Mouse (Mus musculus) urinary bladder, postnatal 10 days (tissue): ENCODE data around the gene Opn1sw.
"Not testable (repeated sequence)": the region's sequence is repeated elsewhere in the genome, so short reads cannot be mapped to it uniquely, and the experiment has no call there.

ENCODE experiments used
- DNase-seq: peaks from one replicate; pipeline ENCODE4 v3.0.0; 2022; ENCODE audit warnings: low spot score

Opn1sw gene

DNA sequence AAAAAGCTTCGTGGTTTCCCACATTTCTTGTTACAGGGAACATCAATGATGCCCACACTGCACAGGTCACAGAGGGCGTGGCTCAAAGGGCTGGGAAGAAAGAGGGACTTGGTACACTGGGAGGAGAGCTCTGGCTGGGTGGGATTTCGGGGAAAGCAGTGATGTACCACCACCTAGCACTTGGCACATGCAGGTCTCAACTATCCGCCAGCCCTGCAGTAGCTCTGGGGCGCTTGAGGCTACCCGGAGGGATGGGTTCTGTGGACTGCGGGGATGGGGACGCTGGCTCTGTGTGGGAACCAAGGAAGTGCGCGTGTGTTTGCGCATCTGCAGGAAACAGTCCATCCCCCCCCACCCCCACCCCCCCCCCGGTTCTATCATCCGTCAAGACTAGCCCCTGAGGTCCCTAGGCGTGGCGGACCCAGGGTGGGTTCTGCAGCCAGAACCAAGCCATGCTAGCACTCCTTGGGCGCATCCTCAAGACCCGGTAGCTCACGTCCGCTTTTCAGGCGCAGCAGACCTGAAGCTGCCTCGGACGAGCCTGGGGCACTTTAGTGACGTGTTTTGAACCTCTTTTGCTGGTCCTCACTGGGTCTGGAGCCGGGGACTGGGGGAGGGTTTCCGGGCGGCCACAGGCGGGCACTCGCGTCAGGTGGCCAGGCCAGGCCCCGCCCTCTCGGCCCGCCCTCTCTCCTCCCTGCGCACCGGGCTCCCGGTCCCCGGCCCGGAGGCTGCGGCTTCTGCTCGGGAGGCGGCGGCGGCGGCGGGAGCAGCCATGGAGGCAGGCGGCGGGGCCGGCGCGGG lies 7.8 kb upstream of the Opn1sw start, which contains the start of gene Ccdc136:
Gene Ccdc136 (plus strand): TSS at position 400 of the 804 bp plus-strand sequence.
- peak; percentile 27 for DNase-seq

GRCm38 (mm10) chr6:29394286-29394685 lies 6.0 kb upstream of the Opn1sw start:
- DNase-seq = no peak

- DNase-seq = no peak
Observed at GRCm38 (mm10) chr6:29391802-29392201, 3.5 kb upstream of the Opn1sw start.

- DNase-seq = not testable (repeated sequence)
Observed at GRCm38 (mm10) chr6:29391241-29391640, 3.0 kb upstream of the Opn1sw start.

DNA sequence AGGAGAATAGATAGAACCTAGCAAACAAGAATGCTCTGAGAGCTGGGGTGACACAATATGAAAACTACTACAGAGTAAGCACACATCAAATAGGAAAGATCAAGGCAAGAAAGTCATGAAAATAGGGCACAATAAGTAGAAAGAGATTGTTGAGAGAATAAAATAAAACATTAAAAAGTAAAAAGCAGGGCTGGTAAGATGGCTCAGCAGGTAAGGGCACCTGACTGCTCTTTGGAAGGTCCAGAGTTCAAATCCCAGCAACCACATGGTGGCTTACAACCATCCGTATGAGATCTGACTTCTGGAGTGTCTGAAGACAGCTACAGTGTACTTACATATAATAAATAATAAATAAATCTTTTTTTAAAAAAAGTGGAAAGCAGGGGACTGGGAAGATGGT lies 2.2 kb upstream of the Opn1sw start:
- DNase-seq = not testable (repeated sequence)

- DNase-seq = no peak
Observed at GRCm38 (mm10) chr6:29389425-29389824, 1.2 kb upstream of the Opn1sw start.

DNA sequence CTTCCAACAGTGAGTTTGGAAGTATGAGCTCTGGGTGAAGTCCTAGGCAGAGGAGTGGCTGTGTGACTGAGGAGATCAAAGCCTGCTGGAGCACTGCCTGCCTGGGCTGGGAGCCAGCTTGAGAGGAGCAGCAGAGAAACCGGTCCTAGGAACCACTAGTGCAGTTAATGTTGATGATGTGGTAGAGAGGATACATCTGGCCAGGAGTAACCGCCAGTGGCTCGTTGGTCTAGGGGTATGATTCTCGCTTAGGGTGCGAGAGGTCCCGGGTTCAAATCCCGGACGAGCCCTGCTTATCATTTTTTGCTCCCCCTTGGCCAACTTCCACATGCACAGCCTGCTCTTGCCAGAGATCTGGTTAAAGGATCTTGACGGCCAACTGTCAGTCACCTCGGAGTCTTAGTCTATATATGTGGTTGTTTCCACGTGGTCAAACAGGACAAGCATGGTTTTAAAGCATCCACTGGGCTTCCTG lies 375 bp upstream of the Opn1sw start:
- peak; percentile 70 for DNase-seq

- no peak for DNase-seq
Observed at GRCm38 (mm10) chr6:29382442-29382841, 5.8 kb downstream of the Opn1sw start.

GRCm38 (mm10) chr6:29379954-29380353 lies 8.3 kb downstream of the Opn1sw start:
- DNase-seq = no peak

DNA sequence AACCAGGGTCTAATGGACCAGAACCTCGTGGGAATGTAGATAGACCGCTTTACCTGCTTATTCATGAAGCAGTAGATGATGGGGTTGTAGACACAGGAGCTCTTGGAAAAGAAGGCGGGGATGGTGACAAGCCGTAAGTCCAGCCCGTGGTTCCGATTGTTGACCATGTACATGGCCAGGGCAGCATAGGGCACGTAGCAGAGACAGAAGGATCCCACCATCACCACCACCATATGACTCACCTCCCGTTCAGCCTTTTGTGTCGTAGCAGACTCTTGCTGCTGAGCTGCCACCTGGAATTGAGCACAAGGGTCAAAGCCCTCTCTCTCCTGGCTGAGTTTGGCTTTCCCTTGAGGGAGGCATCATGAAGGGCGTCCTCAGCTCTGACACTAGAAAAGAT lies 9.6 kb downstream of the Opn1sw start:
- DNase-seq = no peak

- DNase-seq = no peak
Observed at GRCm38 (mm10) chr6:29377386-29377785, 10.9 kb downstream of the Opn1sw start.

DNA sequence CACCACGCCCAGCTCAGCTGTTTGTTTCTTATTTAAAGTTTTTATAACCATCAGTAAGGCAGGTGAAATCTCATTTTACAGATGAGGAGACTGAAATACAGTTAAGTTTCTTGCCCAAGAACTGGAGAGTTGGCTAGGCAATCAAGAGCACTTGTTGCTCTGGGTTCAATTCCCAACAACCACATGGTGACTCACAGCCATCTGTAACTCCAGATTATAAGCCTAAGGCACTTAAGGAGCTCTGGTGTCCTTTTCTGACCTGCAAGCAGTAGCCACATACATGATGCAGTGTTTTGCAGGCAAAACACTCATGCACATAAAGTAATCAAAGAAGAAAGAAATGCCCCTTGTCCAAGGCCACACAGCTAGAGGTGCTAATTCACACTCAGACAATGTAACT lies 23.0 kb downstream of the Opn1sw start:
- no peak for DNase-seq

DNA sequence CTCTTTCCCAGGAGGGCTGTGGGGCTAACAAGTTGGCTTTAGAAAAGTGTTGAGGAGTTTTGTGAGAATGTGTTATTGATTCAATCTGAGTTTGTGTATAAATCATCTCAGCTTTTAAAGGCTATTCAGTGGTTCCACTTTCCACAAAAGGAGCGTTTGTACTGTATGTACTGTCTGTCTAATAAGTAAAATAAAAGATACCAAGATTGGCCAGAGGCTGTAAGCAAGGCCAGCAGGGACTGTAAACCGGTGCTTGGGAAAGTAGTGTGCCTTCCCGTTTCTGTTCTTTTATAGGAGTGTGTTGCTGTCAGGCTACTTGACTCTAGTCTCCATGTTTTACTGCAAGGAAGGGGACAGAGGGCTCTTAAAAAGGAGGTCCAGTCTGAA lies 25.1 kb downstream of the Opn1sw start:
- DNase-seq = no peak

DNA sequence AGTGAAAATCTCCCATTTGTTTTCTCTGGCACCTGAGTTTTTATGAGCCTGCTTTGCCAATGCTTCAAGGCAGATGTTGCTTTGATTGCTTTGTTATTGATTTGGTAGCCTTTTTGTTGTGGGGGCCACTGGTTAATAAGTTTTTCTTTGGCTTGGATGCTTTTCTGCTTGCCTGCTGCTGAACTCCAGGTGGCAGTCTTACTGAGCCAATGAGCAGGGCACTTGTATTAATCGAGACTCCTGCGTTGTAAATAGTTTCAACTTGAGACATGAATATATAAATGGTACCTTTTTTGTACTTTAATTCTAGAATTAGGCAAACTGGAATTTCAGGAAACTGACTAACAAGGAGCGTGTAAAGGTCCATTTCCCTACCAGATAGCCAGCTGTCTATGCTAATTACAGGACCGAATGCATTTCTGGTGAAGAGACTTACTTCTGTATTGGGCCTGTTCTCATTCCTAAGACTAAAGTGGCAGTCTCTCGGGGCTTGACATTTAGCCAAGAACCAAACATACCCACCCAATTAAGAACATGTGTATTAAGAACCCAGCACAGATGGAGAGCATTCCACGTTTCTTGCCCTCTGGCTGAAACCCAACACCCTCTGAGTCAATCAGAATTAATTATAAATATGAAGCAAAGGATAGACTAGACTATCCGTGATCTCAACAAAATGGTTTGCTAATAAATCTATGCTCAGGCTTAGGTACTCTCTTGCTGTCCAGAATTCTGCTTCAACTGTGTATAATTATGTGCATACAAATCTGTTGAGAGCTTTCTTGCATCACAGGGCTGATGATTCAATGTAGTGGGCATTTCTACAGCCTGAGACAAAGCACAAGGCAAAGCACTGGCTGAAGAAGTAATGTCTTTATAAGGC lies 25.8 kb downstream of the Opn1sw start:
- no peak for DNase-seq

DNA sequence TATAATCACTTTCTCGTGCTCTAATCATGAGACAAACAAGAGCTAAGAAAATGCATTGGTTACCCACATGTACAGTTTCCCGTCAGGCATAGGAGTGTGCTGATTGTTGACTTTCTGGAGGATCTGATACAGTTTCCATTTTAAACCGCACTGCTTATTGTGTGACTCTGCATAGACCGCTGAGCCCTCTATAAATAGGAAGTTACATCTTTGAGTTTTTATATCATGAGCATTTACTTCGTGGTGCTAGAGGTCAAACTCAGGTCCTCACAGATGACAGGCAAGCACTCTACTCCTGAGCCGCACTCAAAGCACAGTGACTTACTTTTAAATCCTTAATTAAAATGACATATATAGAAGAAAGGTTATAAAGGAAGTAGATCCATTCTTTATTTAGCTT lies 28.1 kb downstream of the Opn1sw start:
- no peak for DNase-seq

- DNase-seq = no peak
Observed at GRCm38 (mm10) chr6:29359386-29359785, 28.9 kb downstream of the Opn1sw start.

GRCm38 (mm10) chr6:29352816-29353215 lies 35.5 kb downstream of the Opn1sw start:
- no peak for DNase-seq

DNA sequence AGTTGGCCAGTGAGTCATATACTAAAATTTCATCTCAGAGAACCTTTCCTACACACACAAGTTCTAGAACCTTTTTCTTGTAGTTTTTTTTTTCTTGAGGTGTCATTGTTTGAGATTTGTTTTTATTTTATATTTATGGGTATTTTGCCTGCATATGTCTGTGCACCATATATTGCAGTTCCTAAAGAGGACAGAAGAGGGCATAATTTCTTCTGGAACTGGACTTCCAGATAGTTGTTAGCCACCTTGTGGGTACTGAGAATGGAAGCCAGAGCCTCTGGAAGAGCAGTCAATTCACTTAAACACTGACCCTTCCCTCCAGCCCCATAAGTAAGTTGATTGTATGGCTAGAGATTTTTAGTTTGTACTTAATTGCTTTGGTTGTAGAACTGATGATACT lies 36.7 kb downstream of the Opn1sw start:
- no peak for DNase-seq

- DNase-seq = peak; percentile 14
Observed at GRCm38 (mm10) chr6:29348371-29348724, 39.9 kb downstream of the Opn1sw start.

DNA sequence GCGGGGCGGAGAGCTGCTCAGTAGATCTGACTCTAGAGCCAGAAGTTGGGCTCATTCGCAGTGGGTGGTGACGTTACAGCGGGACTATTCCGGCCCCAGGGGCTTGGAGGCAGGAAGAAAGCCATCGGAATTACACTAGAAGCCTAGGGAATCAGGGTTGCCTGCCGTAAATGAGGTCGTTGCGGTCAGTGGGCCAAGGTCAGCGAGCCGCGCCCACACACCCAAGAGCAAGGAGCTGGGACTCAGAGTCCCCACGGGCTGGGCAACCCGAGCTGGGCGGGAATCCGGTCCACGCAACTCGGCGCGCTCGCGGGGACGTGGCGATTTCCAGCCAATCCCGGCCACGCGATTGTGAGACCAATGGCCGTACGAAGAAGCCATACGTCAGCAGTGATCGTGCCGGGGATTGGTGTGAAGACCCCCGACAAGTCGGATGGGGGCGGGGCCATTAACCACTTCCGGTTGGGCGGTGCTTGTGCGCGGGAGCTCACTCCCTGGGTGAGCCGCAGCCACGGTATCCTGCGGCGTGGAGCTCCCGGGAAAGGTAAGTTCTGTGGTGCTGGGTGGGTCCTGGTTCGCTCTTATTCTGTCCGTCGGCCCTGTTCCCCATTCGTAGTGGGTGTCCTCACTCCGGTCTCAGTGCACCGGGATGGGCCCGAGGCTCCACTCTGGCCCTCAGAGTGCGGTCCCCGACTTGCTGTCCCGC lies 40.5 kb downstream of the Opn1sw start, which contains the start of gene Calu:
Gene Calu (plus strand): TSS at position 405 of the 706 bp plus-strand sequence.
- DNase-seq = peak; percentile 99

DNA sequence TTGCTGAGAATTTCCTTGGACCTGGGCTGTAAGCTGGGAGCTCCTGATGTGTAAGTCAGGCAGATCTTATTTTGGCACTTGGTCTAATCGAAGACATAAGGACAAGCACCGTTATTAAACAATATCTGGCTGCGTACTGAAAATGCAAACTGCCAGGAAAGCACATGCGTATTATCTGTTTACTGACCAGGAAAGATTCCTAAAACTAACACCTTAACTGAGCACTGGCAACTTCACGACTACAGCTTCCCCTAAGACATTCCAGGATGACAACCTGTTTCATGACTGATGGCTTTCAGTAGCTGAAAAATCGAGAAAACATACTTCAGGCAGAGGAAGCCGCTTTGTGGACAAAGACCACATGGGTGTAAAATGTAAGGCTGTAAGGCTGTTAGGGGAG lies 41.1 kb downstream of the Opn1sw start:
- no peak for DNase-seq

DNA sequence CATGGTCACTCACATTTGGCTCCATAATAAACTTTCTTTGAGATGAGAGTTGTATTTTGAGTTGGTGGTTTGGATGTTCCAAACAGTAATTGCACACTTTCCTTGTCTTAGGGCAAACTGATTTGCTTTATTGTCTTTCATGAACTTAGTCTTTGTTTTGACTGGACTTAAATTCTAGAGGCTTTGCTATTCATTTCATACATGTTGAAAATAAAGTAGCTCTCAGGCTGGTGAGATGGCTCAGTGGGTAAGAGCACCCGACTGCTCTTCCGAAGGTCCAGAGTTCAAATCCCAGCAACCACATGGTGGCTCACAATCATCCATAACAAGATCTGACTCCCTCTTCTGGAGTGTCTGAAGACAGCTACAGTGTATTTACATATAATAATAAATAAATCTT lies 41.8 kb downstream of the Opn1sw start:
- DNase-seq = not testable (repeated sequence)
